Mouse (Mus musculus) gastrocnemius, adult 2 months (tissue): ENCODE measurements around the gene Mapt. TPM values are rescaled to one million over a fixed set of nuclear protein-coding genes. Genes with fewer than 3 reads are reported as not detected.
A peak's percentile ranks its signal among the peaks of the same experiment; 100 is the strongest.

Source experiments
- DNase-seq: peaks from one replicate; pipeline ENCODE4 v3.0.0; 2022
- H3K27ac ChIP-seq: fragments of 200-600 bp; 2 replicates; pipeline ENCODE4 v1.8.1; 2022; ENCODE audit warnings: mild to moderate bottlenecking
- H3K4me3 ChIP-seq: fragments of 200-600 bp; 2 replicates; pipeline ENCODE4 v1.8.1; 2022; ENCODE audit warnings: mild to moderate bottlenecking, moderate library complexity
- CTCF ChIP-seq: fragments of 200-600 bp; IDR thresholded peaks from 2 replicates; pipeline ENCODE4 v1.8.1; 2022; ENCODE audit warnings: antibody characterized with exemption, mild to moderate bottlenecking, moderate library complexity
- intact Hi-C: fragments of 180-260 bp; cut with DNase I; formaldehyde crosslinking; loops from one replicate; pipeline ENCODE4 v1.15.1; 2025
- total RNA-seq, 2 experiments: library from RNA; stranded (reverse); gene quantifications; 2 replicates each; pipeline ENCODE4 v1.2.3; 2021

Gene Mapt
- total RNA-seq, 2 experiments from 2014 or later: 66.3 to 79.2 TPM

DNA sequence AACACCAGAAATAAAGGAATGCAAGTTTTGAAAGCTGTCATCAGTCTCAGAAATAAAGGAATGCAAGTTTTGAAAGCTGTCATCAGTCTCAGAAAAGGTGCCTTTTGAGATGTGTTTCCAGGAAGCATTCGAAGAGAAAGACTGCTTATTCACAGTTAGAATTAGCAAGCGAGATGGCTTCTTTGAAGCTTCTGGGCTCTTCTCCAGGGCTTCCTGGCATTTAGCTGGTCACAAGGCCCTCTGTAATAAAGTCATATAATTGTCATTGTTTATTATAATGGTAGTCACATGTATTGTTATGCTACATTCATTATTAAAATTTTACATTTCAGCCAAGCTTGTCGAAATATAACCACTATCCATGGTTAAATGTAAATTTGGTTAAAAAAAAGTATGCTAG is 13.1 kb upstream of the Mapt start:
- intact Hi-C loops: no loop called here
- Histone ChIP-seq H3K27ac (no peak overlapping the region), H3K4me3 (no peak overlapping the region)
- no peak for TF ChIP-seq CTCF
- no peak for DNase-seq

DNA sequence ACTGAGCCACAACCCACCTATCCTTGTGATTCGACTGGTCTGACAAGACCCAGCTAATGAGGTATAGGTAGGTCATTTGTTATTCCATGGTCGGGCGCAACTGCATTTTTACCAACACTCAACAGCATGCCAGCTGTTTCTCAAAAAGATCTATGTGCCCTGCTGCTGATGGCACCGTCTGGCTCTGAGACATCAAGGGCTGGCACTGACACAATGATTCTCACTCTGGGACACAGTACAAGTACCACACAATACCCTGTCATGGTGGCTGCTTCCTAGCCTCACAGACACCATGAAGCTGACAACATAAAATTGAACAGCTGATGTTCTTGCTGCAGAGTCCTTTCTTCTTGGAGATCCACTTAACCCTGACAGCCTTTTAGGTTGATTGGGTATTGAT is 10.9 kb upstream of the Mapt start:
- intact Hi-C loops: no loop called here
- H3K4me3 ChIP-seq: no peak overlapping the region
- H3K27ac ChIP-seq: no peak overlapping the region
- no peak for TF ChIP-seq CTCF
- no peak for DNase-seq

DNA sequence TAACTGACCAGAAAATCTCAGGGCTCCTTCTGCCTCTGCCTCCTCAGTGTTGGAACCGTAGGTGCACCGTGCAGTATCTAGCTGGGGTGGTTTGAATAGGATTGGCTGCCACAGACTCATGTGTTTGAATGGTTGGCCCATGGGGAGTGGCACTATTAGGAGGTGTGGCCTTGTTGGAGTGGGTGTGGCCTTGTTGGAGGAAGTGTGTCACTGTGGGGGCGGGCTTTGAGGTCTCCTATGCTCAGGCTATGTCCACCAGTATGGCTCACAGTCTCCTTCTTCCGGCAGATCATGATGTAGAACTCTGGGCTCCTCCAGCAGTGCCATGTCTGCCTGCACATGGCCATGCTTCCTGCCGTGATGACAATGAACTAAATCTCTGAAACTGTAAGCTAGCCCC is 9.4 kb upstream of the Mapt start:
- DNase-seq: no peak
- H3K4me3 ChIP-seq: no peak overlapping the region
- TF ChIP-seq CTCF: no peak
- H3K27ac ChIP-seq: no peak overlapping the region
- intact Hi-C loops: no loop called here

DNA sequence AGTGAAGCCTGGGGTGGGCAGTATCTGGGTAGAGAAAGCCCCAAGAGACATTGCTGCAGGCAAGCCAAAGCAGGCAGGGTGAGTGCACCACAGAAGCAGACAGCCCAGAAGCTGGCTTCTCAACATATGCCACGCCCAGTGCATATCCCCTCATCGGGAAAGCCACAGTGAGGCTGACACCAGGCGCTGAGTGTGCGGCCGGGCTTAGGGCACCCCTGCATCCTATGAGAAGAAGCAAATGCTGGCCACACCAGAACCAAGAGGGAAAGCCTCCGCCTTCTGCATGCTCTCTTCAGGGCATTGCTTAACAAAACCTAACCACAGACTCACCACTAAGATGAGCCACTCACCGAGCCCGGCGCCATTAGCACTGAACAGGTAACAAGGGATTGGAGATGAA is 7.9 kb upstream of the Mapt start:
- intact Hi-C loops: no loop called here
- no peak for TF ChIP-seq CTCF
- Histone ChIP-seq H3K4me3 (no peak overlapping the region), H3K27ac (no peak overlapping the region)
- DNase-seq: no peak

DNA sequence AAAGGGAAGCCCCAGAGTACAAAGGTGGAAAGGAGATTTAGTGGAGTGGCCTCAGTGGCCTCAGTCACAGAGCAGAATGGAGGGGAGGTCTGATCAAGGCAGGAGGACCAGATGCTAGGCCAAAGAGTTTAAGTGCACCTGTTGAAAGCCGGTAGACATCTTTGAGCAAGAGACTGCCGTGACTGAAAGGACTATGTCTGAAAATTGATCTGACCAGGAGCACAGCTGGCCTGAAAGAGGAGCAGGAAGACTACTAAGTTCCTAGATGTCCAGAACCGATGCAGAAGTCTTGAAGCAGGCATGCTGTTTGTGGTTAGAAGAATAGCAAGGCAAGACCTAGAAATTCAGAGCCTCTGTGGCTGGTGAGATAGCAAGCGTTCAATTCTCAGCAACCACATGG is 1.8 kb upstream of the Mapt start:
- TF ChIP-seq CTCF: no peak; the same call in 1 of the 2 replicates
- no peak for DNase-seq
- intact Hi-C loops: no loop called here
- H3K27ac ChIP-seq: peak overlapping the region; percentile 25; the same call in 1 of the 2 replicates
- H3K4me3 ChIP-seq: no peak overlapping the region

DNA sequence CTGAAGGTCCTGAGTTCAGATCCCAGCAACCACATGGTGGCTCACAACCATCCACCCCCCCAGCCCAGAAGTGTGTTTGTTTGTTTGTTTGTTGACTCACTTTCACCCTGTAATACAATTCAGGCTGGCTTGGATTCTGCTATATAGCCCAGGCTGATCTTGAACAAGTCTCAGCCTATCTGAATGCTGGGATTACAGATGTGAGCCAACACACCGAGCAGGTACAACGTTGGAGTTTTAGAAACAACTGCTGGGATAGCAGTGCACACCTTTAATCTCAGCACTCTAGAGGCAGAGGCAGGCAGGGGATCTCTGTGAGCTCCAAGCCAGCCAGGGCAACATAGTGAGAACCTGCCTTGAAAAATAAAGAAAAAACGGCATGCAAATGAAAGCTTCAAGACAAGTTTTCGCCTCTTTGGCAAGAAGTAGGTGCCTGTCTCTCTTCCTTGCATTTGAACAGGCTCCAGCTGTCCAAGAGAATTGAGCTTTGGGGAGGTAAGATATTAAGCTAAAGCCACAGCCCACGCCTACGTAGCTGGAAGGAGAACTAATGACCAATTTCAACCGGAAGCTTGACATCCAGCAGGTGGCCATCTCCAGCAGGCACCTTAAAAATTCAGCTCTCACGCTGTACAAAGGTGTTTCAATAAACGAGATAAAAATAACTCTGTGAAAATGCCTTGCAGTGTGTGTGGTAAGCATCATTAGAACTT is 968 bp upstream of the Mapt start:
- DNase-seq: no peak
- peak; percentile 40 for TF ChIP-seq CTCF
- H3K4me3 ChIP-seq: peak overlapping the region; percentile 82
- H3K27ac ChIP-seq: peak overlapping the region; percentile 96
- intact Hi-C loops: loop anchor here (10.0 kb wide), 1 partner anchor 235 kb away; the partner anchor contains the start of gene Kansl1

DNA sequence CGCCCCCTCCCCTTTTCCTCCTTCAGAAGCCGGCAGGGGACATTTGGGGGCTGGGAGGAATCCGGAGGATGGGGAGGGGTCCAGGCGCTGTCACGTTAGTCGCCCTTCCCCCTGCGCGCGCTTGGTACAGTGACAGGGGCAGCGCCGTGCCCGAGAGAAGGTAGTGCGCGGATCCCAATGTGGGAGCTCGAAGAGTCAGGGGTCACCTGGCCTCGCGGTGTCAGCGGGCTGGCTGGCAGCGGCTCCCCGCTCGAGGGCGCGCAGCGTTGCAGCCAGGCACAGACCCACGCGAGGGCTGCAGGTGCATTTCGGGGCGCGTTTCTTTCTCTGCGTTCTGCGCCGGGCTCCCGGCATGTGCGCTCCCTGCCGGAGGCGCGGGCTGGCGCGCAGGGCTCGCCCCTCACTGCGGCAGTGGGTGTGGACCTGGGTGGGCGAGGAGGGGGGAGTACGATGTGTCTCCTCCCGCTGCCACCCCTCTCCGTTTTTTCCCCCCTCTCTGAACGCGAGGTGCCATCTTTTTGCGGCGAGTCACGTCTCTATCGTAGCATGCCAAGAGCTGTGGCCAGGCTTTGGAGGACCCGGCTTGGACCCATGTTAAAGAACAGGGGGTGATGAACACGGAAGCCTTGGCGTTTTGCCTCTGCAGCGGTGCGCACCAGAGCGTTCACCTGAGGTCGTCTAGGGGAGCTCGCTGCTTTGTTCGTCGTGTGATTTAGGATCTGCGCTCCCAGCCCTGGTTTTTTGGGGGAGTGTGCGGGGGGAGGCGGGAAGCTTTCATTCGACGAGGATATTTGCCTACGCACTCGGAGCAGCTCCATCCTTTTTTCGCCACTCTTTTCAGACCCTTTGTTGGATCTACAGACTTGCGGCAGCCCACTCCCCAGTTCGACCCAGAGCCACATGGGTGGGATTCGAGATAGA is 1.2 kb downstream of the Mapt start:
- TF ChIP-seq CTCF: peak; percentile 15; the same call in 1 of the 2 replicates
- H3K4me3 ChIP-seq: peak overlapping the region; percentile 82
- peak overlapping the region; percentile 96 for H3K27ac ChIP-seq
- DNase-seq: peak; percentile 77
- intact Hi-C loops: loop anchor here (10.0 kb wide), 1 partner anchor 232 kb away; the partner anchor contains the start of gene Kansl1

DNA sequence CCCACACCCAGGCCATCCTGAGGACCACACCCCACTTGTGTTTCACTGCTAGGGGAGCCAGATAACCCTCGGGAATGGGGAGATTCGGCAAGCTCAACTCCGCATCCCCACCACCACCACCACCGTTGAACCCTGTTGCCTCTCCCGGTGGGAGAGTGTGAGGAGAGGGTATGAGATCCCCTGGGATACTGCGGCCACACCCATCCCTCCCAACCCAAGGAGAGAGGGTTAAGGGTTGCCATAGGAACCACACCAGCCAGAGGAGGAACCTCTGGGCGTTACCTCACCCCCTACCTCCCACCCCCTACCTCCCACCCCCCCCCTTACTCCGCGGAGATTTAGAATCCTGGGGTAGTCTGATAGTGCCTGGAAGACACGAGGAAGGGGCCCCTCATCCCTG is 1.9 kb downstream of the Mapt start:
- intact Hi-C loops: loop anchor here (10.0 kb wide), 1 partner anchor 232 kb away; the partner anchor contains the start of gene Kansl1
- TF ChIP-seq CTCF: no peak
- peak overlapping the region; percentile 96; the same call in 1 of the 2 replicates for H3K27ac ChIP-seq
- DNase-seq: no peak
- H3K4me3 ChIP-seq: peak overlapping the region; percentile 82

DNA sequence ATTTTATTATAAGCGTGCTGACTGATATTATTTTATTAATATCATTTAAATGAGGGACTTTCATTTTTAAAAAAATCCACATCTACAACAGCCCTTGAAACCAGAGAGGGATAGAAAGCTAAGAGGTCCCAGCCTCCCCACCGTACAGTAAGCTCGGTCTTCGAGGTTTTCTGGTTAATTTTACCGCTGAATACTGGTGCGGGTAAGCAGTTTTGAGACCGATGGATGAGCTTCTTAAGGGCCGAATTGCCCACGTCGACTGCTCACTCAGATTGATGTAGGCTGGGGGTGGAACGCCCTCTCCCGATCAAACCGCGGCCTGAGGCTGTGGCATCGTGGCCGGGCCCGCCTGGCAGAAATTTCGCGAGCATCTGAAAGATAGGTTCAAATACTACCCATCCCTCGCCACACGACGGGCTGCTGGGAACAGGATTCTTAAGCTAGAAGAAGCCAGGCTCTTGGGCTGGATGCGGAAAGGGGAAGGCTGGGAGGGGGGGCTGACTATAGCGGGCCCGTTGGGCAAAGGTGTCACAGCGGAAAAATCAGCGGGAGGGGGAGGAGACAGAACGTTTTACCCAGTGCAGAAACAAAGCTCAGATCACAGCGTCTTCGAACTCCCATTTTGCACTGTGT is 2.5 kb downstream of the Mapt start:
- TF ChIP-seq CTCF: no peak
- Histone ChIP-seq H3K27ac (peak overlapping the region; percentile 77), H3K4me3 (peak overlapping the region; percentile 54)
- intact Hi-C loops: loop anchor here (10.0 kb wide), 1 partner anchor 231 kb away; the partner anchor contains the start of gene Kansl1
- no peak for DNase-seq

DNA sequence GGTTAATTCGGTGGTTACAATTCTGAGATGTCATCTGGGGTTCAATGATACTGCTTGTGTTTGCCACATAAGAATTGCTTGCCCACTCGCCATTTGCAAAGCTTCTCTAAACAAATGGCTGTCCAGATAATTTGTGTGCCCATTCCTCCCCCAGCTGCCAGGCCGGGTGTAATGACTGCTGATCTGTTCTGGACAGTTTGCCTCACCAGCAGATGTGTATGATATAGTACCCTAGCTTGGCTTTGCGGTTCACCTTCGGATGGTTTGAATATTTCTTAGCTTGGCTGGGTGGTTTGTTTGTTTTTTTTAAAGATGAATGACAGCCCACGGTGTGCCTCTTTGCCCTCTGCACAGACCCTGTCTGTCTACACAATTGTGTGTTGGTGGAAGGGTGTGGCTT is 3.5 kb downstream of the Mapt start:
- intact Hi-C loops: loop anchor here (5.0 to 10.0 kb wide), 2 partner anchors 208 to 230 kb away; partner anchors contain the start of gene Kansl1
- Histone ChIP-seq H3K27ac (peak overlapping the region; percentile 77), H3K4me3 (no peak overlapping the region; the same call in 1 of the 2 replicates)
- DNase-seq: no peak
- no peak for TF ChIP-seq CTCF

DNA sequence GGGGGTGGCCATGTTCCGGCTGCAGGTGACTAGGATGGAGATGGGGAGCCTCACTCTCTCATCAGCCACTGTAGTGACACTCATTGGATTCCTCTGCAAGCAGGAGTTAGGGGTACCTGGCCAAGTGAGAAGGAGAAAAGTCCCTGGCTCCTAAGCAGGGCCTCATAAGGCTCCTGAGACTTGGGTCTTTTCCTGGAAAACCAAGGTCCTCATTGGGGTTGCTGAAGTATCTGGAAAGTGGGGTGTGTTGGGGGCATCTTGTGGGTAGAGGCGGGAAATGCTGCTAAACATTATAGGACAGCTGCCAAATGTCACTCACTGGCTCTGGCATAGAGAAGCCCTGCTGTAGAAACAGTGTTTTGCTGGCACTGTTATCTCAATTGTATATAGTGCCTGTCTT is 4.7 kb downstream of the Mapt start:
- no peak for DNase-seq
- peak overlapping the region; percentile 89 for H3K27ac ChIP-seq
- intact Hi-C loops: loop anchor here (5.0 to 10.0 kb wide), 2 partner anchors 206 to 229 kb away; partner anchors contain the start of gene Kansl1
- no peak for TF ChIP-seq CTCF
- H3K4me3 ChIP-seq: no peak overlapping the region

DNA sequence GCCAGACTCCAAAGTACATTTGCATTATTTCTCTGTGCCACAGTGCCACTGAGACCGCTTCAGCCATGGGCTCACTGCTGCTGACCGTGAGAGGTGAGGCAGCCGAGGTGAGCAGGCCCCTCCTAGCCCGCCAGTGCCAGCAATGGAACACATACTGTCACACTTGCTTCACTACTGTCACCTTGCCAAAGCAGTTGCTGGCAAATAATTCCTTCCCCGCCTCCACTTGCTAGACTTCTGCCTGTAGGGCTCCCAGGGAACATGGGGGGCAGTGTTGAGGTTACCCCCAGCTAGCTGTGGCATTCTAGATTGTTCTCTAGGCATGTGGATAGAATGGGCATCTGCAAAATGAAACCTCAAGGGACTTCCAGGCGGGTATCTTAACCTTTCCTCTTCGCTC is 6.0 kb downstream of the Mapt start:
- TF ChIP-seq CTCF: peak; percentile 56
- peak; percentile 90 for DNase-seq
- intact Hi-C loops: loop anchor here (5.0 to 10.0 kb wide), 2 partner anchors 205 to 228 kb away; partner anchors contain the start of gene Kansl1

More for the DNA sequence above, 6.0 kb downstream of the Mapt start:
- Histone ChIP-seq H3K4me3 (peak overlapping the region; percentile 11), H3K27ac (peak overlapping the region; percentile 89)
